In the genomic region with DNA sequence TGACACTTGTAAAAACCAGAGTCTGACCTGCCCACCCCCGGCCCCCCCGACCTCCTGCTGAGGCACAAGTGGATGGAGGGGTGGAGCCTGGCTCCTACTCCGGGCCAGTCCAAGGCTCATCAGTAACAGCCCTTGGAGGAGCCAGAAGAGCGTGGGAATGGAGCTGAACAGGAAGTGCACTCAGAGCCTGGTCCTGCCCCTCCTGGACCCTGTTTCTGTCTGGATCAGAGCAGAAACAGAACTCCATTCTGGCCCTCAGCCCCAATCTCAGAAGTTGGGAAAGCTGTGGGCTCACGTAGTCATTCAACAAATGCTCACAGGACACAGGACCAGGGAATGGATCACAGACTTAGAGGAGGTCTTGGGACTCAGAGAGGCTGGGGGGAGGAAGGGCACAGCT, we compare ENCODE assay signal across 10 mouse cellular contexts. TPM values are rescaled to one million over a fixed set of nuclear protein-coding genes. Genes with fewer than 3 reads are reported as not detected.
DNase-seq lines count a peak whose midpoint lies in the region; ATAC-seq and TF ChIP-seq lines count a peak whose summit lies in the region.
"Had no signal": no experiment of that assay in that cellular context is flagged by ENCODE, and none has a peak within 500 bp of the region (broad histone marks: within the 10 kb centered on the region; RNA-seq: fewer than 3 reads in every experiment).

No protein-coding gene starts in this region.

- intact Hi-C loops in heart, postnatal 14 days (cut with DNase I): no loop called here

- ATAC-seq in limb, embryonic 11.5 days (ENCODE audit: insufficient number of reproducible peaks, low FRiP score, low TSS enrichment, low read depth): no peak

- no peaks in the 10 kb centered on the region for H3K9me3 ChIP-seq in E14TG2a.4 (ENCODE audit: low read length)
- no peaks in the 10 kb centered on the region for H3K9me3 ChIP-seq in limb, embryonic 11.5 days (ENCODE audit: control insufficient read depth, low read length)
- H3K9me3 ChIP-seq: G1E had no signal

- peak overlapping the region; percentile 30 for H3K27ac ChIP-seq in limb, embryonic 11.5 days (replicated peaks; ENCODE audit: low read depth, low read length)

- no peak overlapping the region for H3K4me2 ChIP-seq in limb, embryonic 11.5 days (ENCODE audit: low read depth, severe bottlenecking)

- no peak for TF ChIP-seq CTCF in E14TG2a.4 (conservative IDR thresholded peaks at IDR 0.05; ENCODE audit: low read length)

- peak overlapping the region; percentile 32 for H3K4me3 ChIP-seq in E14TG2a.4 (replicated peaks; ENCODE audit: low read length)
- H3K4me3 ChIP-seq in limb, embryonic 11.5 days (ENCODE audit: low read depth, low read length): no peak overlapping the region

- H3K36me3 ChIP-seq in E14TG2a.4 (ENCODE audit: insufficient read depth, low read length): peaks cover 97% of the 10 kb centered on the region
- H3K36me3 ChIP-seq in limb, embryonic 11.5 days (ENCODE audit: control insufficient read depth, insufficient read depth, low read length): peaks cover 19% of the 10 kb centered on the region

- H3K9ac ChIP-seq in limb, embryonic 11.5 days (ENCODE audit: low read length): no peak overlapping the region

- H3K27me3 ChIP-seq in E14TG2a.4 (ENCODE audit: insufficient read depth, low read length): no peaks in the 10 kb centered on the region
- no peaks in the 10 kb centered on the region for H3K27me3 ChIP-seq in limb, embryonic 11.5 days (ENCODE audit: control insufficient read depth, insufficient read depth, low read length)

- 47% methylated on average over 5 of the region's 5 CpGs for WGBS in limb, embryonic 11.5 days

- H3K4me1 ChIP-seq in E14TG2a.4 (replicated peaks; ENCODE audit: low read depth, low read length): peaks cover 90% of the 10 kb centered on the region
- peaks cover 23% of the 10 kb centered on the region for H3K4me1 ChIP-seq in limb, embryonic 11.5 days (ENCODE audit: control insufficient read depth, insufficient read depth, low read length)

- peak; percentile 89 for DNase-seq in fibroblast of lung, adult 2 months (ENCODE audit: low read depth)
- peak; percentile 61 to 72 for DNase-seq in heart, postnatal 14 days
- no peak for DNase-seq in limb, embryonic 11.5 days (ENCODE audit: low spot score)
- no peak for DNase-seq in embryo, embryonic 11 days
- no peak for DNase-seq in urinary bladder, adult 2 months (ENCODE audit: low spot score)
- DNase-seq in c-Kit-positive CD71-positive TER-119-positive erythroid progenitor cells, embryonic 14.5 days (ENCODE audit: low spot score): no peak
- no peak for DNase-seq in thymus, postnatal 25 days

RNA-seq across cellular contexts. Expression of a gene that starts 7.1 kb away (rescaled TPM):
- total RNA-seq in heart, postnatal 14 days (2021): not detected
- polyA plus RNA-seq in limb, embryonic 11.5 days (2014; fragmentation: Nextera tagmentation; extraction: Ambion mirVana): 0.64 and 0.82 TPM in 2 replicates
- polyA plus RNA-seq in urinary bladder, adult 2 months (2012; rRNA removed): 1.2 and 2.0 TPM in 2 replicates
- total RNA-seq: G1E had no signal
- polyA plus RNA-seq: G1E; testis, adult 2 months had no signal

RNA-seq across cellular contexts. Expression of a gene that starts 10.0 kb away (rescaled TPM):
- 10 to 100 TPM; 46.1 to 57.3 TPM for total RNA-seq in heart, postnatal 14 days (2021)
- polyA plus RNA-seq in limb, embryonic 11.5 days (2014; fragmentation: Nextera tagmentation; extraction: Ambion mirVana): 37.4 and 42.7 TPM in 2 replicates
- polyA plus RNA-seq in urinary bladder, adult 2 months (2012; rRNA removed): 89.2 and 102 TPM in 2 replicates

RNA-seq across cellular contexts. Expression of a gene that starts 43.8 kb away (rescaled TPM):
- total RNA-seq in heart, postnatal 14 days (2021): 10 to 100 TPM; 52.6 to 53.3 TPM
- 11.6 and 12.7 TPM in 2 replicates for polyA plus RNA-seq in limb, embryonic 11.5 days (2014; fragmentation: Nextera tagmentation; extraction: Ambion mirVana)
- polyA plus RNA-seq in urinary bladder, adult 2 months (2012; rRNA removed): 44.6 and 77.0 TPM in 2 replicates
- polyA plus RNA-seq: G1E had no signal

Comparison
In these comparisons a context has a peak if more than half of its experiments do, and no peak if none do; other contexts are left out.
1. DNase-seq: peak in fibroblast of lung, adult 2 months (single experiment) and heart, postnatal 14 days (2 of 2); none in limb, embryonic 11.5 days (single experiment), embryo, embryonic 11 days (single experiment), urinary bladder, adult 2 months (single experiment), c-Kit-positive CD71-positive TER-119-positive erythroid progenitor cells, embryonic 14.5 days (single experiment) and thymus, postnatal 25 days (single experiment).